Mouse (Mus musculus): ENCODE results near the gene Lysmd1.

DNA sequence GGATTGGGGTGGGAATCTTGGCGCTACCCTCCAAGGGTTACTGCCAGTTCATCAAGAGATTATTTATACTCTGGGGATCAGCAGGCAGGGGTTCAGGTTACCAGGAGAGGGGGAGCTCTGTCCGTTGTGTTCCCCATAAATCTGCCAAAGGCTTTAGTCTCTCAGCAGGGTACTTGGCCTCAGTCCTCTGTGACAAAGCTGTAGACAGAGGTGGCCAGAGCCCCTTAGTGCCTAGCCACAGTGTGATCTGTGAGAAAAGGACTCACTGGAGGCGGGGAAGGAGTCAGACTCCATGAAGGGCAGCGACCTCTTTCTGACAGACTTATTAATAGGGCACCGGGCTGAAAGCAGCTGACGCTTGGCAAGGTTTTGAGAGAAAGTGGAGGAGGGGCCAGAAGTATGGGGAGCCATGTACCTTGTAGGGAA lies 4.6 kb upstream of the Lysmd1 start:
- TF ChIP-seq CTCF (IDR thresholded peaks at IDR 0.05; ENCODE audit: extremely low read depth, insufficient read depth, low read length) (no peak), POLR2A (IDR thresholded peaks at IDR 0.05; ENCODE audit: extremely low read depth, insufficient read depth, low read length) (no peak)

All from cortical plate, adult 2 months (tissue).